Mouse (Mus musculus) midbrain, embryonic 14.5 days (tissue): ENCODE results near the gene Ddx42. TPM values are rescaled to one million over a fixed set of nuclear protein-coding genes. Genes with fewer than 3 reads are reported as not detected.

Experiments used
- ATAC-seq: fragments of 200-750 bp; cut with Nextera tagmentation; 2 replicates; pipeline ENCODE4 v1.8.0; 2017; ENCODE audit warnings: moderate number of reproducible peaks, moderate library complexity; ENCODE audit not compliant: low FRiP score, low TSS enrichment
- DNase-seq: peaks from one replicate; pipeline ENCODE4 v3.0.0-alpha.2; 2015
- H3K27ac ChIP-seq: fragments of 300-500 bp; sonication (generic); replicated peaks from 2 replicates; pipeline ENCODE4 v1.5.1; 2014; ENCODE audit warnings: mild to moderate bottlenecking, low read depth, low read length, moderate library complexity
- H3K27me3 ChIP-seq: fragments of 300-500 bp; sonication (generic); 2 replicates; pipeline ENCODE4 v1.6.1; 2014; ENCODE audit warnings: low read length, control low read depth, mixed read lengths; ENCODE audit not compliant: control insufficient read depth, insufficient read depth
- H3K36me3 ChIP-seq: fragments of 300-500 bp; sonication (generic); 2 replicates; pipeline ENCODE4 v1.6.1; 2014; ENCODE audit warnings: low read length, control low read depth; ENCODE audit not compliant: control insufficient read depth, insufficient read depth
- H3K4me1 ChIP-seq: fragments of 300-500 bp; sonication (generic); 2 replicates; pipeline ENCODE4 v1.6.1; 2014; ENCODE audit warnings: mild to moderate bottlenecking, antibody characterized with exemption, low read length, control low read depth; ENCODE audit not compliant: control insufficient read depth, insufficient read depth
- H3K4me2 ChIP-seq: fragments of 300-500 bp; sonication (generic); 2 replicates; pipeline ENCODE4 v1.6.1; 2014; ENCODE audit warnings: mild to moderate bottlenecking, low read length, moderate library complexity
- H3K4me3 ChIP-seq: fragments of 300-500 bp; sonication (generic); replicated peaks from 2 replicates; pipeline ENCODE4 v1.5.1; 2014; ENCODE audit warnings: low read depth, low read length
- H3K9ac ChIP-seq: fragments of 300-500 bp; sonication (generic); replicated peaks from 2 replicates; pipeline ENCODE4 v1.6.1; 2014; ENCODE audit warnings: mild to moderate bottlenecking, low read length, moderate library complexity
- H3K9me3 ChIP-seq: fragments of 300-500 bp; sonication (generic); 2 replicates; pipeline ENCODE4 v1.6.1; 2016; ENCODE audit warnings: low read length, control low read depth, mixed read lengths; ENCODE audit not compliant: control insufficient read depth
- WGBS: fragments of 180-500 bp; shearing (Covaris S2); extraction: QIAGEN DNeasy Blood & Tissue Kit; methylation state at CpG from one replicate; pipeline ENCODE4 v1.1.7; 2014; 5-methylcytosine and 5-hydroxymethylcytosine counted together
- polyA plus RNA-seq: library from polyadenylated mRNA; unstranded; fragments of >200 nt; fragmentation: Nextera tagmentation; extraction: Ambion mirVana; gene quantifications from 2 replicates; pipeline ENCODE4 v1.2.1, GENCODE M21; 2014

The Ddx42 gene
- polyA plus RNA-seq, 1 experiment from 2014 or later = 88.3 TPM

GRCm38 (mm10) chr11:106179711-106180448, 36.8 kb upstream of the Ddx42 start:
- H3K36me3 ChIP-seq = peaks cover 29% of the 10 kb centered on the region; the same call in 1 of the 2 replicates
- H3K4me2 ChIP-seq = no peak overlapping the region
- no peaks in the 10 kb centered on the region for H3K27me3 ChIP-seq
- H3K9me3 ChIP-seq = no peaks in the 10 kb centered on the region
- ATAC-seq (no peak), DNase-seq (no peak)
- no peaks in the 10 kb centered on the region for H3K4me1 ChIP-seq
- no peak overlapping the region for H3K27ac ChIP-seq
- WGBS = 88% methylated on average over 7 of the region's 7 CpGs
- no peak overlapping the region for H3K4me3 ChIP-seq
- no peak overlapping the region for H3K9ac ChIP-seq

GRCm38 (mm10) chr11:106180449-106180801, 36.3 kb upstream of the Ddx42 start:
- DNase-seq (no peak), ATAC-seq (no peak)
- Histone ChIP-seq H3K27me3 (no peaks in the 10 kb centered on the region), H3K36me3 (peaks cover 35% of the 10 kb centered on the region; the same call in 1 of the 2 replicates), H3K4me1 (no peaks in the 10 kb centered on the region), H3K27ac (no peak overlapping the region), H3K4me2 (no peak overlapping the region), H3K9ac (no peak overlapping the region), H3K4me3 (no peak overlapping the region), H3K9me3 (no peaks in the 10 kb centered on the region)
- WGBS = 93% methylated on average over 2 of the region's 2 CpGs

- H3K4me1 ChIP-seq = peaks cover 2% of the 10 kb centered on the region
- no peaks in the 10 kb centered on the region for H3K27me3 ChIP-seq
- no peak overlapping the region for H3K4me3 ChIP-seq
- no peaks in the 10 kb centered on the region for H3K9me3 ChIP-seq
- H3K36me3 ChIP-seq = peaks cover 25% of the 10 kb centered on the region; the same call in 1 of the 2 replicates
- DNase-seq = no peak
- no peak overlapping the region for H3K27ac ChIP-seq
- H3K9ac ChIP-seq = no peak overlapping the region
- WGBS = 97% methylated on average over 4 of the region's 4 CpGs
- no peak for ATAC-seq
- H3K4me2 ChIP-seq = no peak overlapping the region
These were observed 29.4 kb upstream of the Ddx42 start for GRCm38 (mm10) chr11:106187326-106187725.

- peaks cover 9% of the 10 kb centered on the region for H3K4me1 ChIP-seq
- ATAC-seq = no peak
- 98% methylated on average over 3 of the region's 3 CpGs for WGBS
These were observed 25.0 kb upstream of the Ddx42 start for GRCm38 (mm10) chr11:106191716-106192115.

GRCm38 (mm10) chr11:106192241-106192640, 24.5 kb upstream of the Ddx42 start:
- Histone ChIP-seq H3K27me3 (no peaks in the 10 kb centered on the region), H3K9me3 (no peaks in the 10 kb centered on the region), H3K4me1 (peaks cover 9% of the 10 kb centered on the region), H3K4me3 (peak overlapping the region; percentile 72; the same call in 1 of the 2 replicates), H3K36me3 (peaks cover 8% of the 10 kb centered on the region; the same call in 1 of the 2 replicates), H3K27ac (no peak overlapping the region), H3K9ac (no peak overlapping the region), H3K4me2 (peak overlapping the region; percentile 51)
- ATAC-seq = no peak
- DNase-seq = no peak
- 89% methylated on average over 5 of the region's 5 CpGs for WGBS

More at GRCm38 (mm10) chr11:106191716-106192115, 25.0 kb upstream of the Ddx42 start:
- H3K4me2 ChIP-seq = no peak overlapping the region
- no peaks in the 10 kb centered on the region for H3K27me3 ChIP-seq
- no peak overlapping the region for H3K9ac ChIP-seq
- no peak for DNase-seq
- peaks cover 4% of the 10 kb centered on the region; the same call in 1 of the 2 replicates for H3K36me3 ChIP-seq
- H3K9me3 ChIP-seq = no peaks in the 10 kb centered on the region
- H3K27ac ChIP-seq = no peak overlapping the region
- no peak overlapping the region for H3K4me3 ChIP-seq

GRCm38 (mm10) chr11:106192657-106193370, 23.9 kb upstream of the Ddx42 start:
- DNase-seq = no peak
- Histone ChIP-seq H3K9ac (peak overlapping the region; percentile 71), H3K27me3 (no peaks in the 10 kb centered on the region), H3K4me2 (peak overlapping the region; percentile 51), H3K36me3 (peaks cover 14% of the 10 kb centered on the region; the same call in 1 of the 2 replicates), H3K27ac (peak overlapping the region; percentile 84), H3K4me3 (peak overlapping the region; percentile 72), H3K9me3 (no peaks in the 10 kb centered on the region), H3K4me1 (peaks cover 9% of the 10 kb centered on the region)
- ATAC-seq = 0 out of 2 replicates have a peak, but pooled peaks have one; percentile 4
- WGBS = 13% methylated on average over 19 of the region's 19 CpGs

GRCm38 (mm10) chr11:106193371-106194154, 23.2 kb upstream of the Ddx42 start:
- H3K36me3 ChIP-seq = peaks cover 22% of the 10 kb centered on the region
- peak; percentile 99 for DNase-seq
- no peaks in the 10 kb centered on the region for H3K9me3 ChIP-seq
- peak; percentile 95 for ATAC-seq
- peak overlapping the region; percentile 84 for H3K27ac ChIP-seq
- H3K4me2 ChIP-seq = peak overlapping the region; percentile 51
- H3K27me3 ChIP-seq = no peaks in the 10 kb centered on the region
- peak overlapping the region; percentile 72 for H3K4me3 ChIP-seq
- peaks cover 9% of the 10 kb centered on the region for H3K4me1 ChIP-seq
- peak overlapping the region; percentile 71 for H3K9ac ChIP-seq
- under 1% methylated on average over 44 of the region's 44 CpGs for WGBS

- Histone ChIP-seq H3K9me3 (no peaks in the 10 kb centered on the region), H3K9ac (peak overlapping the region; percentile 59; the same call in 1 of the 2 replicates), H3K4me3 (peak overlapping the region; percentile 72), H3K4me1 (peaks cover 9% of the 10 kb centered on the region), H3K27ac (peak overlapping the region; percentile 84), H3K4me2 (peak overlapping the region; percentile 51), H3K36me3 (peaks cover 27% of the 10 kb centered on the region), H3K27me3 (no peaks in the 10 kb centered on the region)
- ATAC-seq (no peak), DNase-seq (no peak)
- 39% methylated on average over 3 of the region's 3 CpGs for WGBS
These were observed 22.6 kb upstream of the Ddx42 start for GRCm38 (mm10) chr11:106194155-106194541.
